Mouse (Mus musculus) cerebellum, postnatal 14 days (tissue): ENCODE data around the gene Mylk.
A peak's percentile ranks its signal among the peaks of the same experiment; 100 is the strongest.

Source experiments
- DNase-seq, 2 experiments: peaks; one replicate each; pipeline ENCODE4 v3.0.0; 2021; ENCODE audit warnings: mixed read lengths in 2 of 2

The Mylk gene

GRCm38 (mm10) chr16:34952254-34952653, 207.2 kb downstream of the Mylk start:
- DNase-seq: no peak

DNA sequence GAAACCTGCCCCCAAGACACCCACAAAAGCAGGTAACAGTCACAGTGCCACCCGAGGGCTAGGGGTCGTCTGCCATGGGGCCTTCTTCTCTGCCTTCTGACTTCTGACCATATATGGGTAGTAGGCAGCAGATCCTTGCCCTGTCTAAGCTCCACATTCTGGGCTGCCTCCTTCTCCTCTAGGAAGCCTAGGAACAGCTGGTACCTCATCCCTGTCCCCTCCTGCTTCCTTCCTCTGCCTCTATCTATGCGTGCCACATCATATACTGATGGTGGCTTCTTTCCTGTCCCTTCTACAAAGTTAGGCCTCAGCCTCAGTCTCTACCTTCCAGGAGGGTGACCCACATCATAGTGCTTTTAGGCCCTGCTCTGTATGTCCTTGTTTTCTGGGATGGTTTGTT, 207.8 kb downstream of the Mylk start:
- no peak for DNase-seq

DNA sequence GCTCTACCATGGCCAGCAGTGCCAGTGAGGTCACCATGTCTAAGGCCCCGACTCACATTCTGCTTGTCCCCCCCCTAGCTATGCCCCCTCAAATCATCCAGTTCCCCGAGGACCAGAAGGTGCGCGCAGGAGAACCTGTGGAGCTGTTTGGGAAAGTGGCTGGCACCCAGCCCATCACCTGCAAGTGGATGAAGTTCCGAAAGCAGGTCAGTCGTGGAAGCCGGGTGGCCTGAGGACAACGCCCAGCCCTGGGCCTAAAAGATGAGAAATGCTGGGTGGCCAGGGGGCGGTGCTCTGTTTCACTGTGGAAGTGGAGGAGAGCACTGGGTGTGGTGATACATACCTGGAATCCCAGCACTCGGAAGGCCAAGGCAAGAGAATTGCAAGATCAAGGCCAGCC, 208.5 kb downstream of the Mylk start:
- DNase-seq: no peak

GRCm38 (mm10) chr16:34957487-34958230, 212.6 kb downstream of the Mylk start:
- DNase-seq: no peak

DNA sequence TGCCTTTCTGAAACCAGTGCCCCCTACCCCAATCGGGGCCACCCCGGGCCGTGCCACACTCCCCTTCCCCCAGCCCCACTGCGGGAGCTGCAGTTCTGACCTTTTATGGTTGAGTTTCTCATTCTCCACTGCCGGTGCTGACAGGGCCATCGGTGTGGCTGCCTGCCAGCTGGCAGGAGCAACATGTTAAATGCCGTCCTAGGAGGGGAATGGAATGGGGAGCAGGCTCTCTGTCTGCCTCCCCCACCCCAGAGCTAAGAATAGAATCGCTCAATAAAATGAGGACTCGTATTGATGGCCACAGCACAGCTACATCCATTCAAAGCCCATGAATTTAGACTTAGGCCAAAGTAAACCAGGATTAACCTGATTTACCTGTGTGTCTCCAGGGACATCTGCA, 213.7 kb downstream of the Mylk start:
- peak; percentile 67 to 71 for DNase-seq

GRCm38 (mm10) chr16:34959261-34959660, 214.3 kb downstream of the Mylk start:
- no peak for DNase-seq

- no peak for DNase-seq
These were observed 215.2 kb downstream of the Mylk start for GRCm38 (mm10) chr16:34960243-34960642.

DNA sequence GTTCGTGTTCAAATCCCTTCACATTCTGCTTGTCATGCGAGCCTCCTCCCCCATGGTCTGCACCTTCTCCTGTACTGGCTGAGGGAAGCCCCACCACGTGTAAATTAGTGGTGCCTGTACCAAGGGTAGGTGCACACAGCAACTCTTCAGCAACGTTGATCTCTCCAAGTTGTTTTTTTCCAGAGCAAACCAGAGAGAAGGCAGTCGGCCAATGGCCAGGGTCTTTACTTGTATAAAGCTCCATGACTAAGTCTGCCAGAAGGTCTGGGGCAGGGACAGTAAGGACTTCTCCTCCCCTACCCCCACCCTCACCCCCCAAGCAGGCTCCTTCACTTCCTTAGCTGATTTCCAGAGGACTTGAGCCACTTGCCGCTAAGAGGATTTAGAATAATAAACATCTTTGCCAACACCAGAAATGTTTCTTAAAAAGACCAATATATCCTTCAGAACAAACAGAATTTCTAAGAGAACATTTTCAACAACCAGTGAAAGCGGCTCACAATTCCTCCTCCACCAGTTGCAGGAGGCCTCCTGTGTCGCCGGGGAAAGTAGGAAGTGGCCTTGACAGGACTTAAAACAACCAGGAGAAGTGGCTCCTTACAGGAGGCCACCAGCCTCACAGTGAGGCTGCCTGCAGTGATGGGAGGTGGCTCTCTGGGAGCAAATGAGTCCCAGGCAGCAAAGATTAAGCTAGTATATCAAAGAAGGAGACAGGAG, 216.0 kb downstream of the Mylk start:
- DNase-seq: no peak

- DNase-seq: no peak
These were observed 217.3 kb downstream of the Mylk start for GRCm38 (mm10) chr16:34962322-34962721.

- DNase-seq: no peak
These were observed 218.0 kb downstream of the Mylk start for GRCm38 (mm10) chr16:34963008-34963407.

- DNase-seq: no peak
These were observed 221.6 kb downstream of the Mylk start for GRCm38 (mm10) chr16:34966620-34967081.

DNA sequence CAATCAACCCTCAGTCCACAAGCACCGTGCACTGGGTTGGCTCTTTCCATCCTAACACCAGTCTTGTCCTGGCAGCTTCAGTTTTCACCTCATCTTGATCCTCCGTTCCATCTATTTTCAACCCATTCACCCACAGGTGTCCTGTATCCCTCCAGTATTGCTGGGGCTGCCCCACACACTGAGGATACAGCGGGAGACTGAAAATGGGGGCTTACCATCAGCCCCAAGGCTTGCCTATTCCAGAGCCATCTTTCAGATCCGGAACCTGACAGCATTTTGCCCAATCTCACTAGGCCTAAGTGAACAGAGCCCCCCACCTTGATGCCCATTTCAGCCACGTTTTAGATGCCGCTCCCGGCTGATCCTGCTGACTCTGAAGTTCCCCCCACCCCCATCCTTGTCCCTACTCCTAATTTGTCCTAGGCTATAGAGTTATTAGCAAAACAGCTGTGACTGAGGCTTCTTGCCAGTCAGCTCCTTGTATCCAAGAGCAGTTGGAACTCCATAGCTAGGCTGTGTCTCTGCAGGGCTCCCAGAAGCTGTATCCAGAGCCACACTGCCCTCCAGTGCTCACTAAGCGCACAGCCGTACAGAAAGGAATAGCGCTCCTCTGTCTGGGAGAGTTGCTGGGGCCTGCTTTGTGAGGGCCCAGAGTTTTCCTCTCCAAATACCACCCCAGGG, 222.2 kb downstream of the Mylk start:
- DNase-seq: peak; percentile 79 to 84

GRCm38 (mm10) chr16:34968181-34968580, 223.2 kb downstream of the Mylk start:
- DNase-seq: peak; percentile 62 to 66

DNA sequence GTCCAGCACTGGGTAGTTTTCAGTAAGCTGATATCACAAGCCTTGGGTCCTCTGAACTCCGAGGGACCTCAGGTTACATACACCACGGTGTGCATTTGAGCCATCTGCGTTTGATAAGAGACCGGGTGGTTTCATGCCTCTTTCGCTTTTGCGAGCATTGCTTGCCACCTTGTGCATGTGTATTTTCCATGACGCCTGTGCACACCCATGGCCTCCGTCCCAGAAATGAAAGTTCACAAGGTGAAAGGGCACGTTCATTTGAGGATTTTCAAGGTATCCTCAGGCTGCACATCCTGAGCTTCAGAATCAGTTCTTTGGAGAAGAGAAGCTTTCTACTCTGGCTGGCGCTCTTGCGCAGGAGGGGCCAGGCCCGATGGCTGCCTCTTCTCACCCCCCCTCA, 227.5 kb downstream of the Mylk start:
- DNase-seq: no peak

DNA sequence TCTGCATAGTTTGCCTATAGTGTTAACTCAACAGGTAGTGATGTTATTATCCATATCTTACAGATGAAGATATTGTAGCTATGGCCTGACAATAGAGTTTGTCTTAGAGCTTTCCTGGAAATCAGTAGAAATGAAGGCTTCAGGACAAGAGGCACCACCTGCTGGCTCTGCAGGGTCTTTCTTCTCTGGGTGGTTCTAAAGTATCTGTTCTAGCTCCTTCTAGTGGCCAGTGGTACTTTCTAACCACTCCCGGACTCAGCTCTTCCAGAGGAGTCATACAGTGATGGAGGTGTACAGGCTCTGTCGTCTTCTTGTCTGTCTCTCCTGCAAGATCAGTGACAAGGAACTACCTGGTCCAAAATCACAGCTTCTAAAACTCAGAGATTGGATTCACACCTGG, 230.5 kb downstream of the Mylk start:
- DNase-seq: no peak

GRCm38 (mm10) chr16:34976630-34977029, 231.6 kb downstream of the Mylk start:
- peak in 1 of 2 experiments; percentile 50 for DNase-seq

- DNase-seq: no peak
These were observed 233.0 kb downstream of the Mylk start for GRCm38 (mm10) chr16:34978018-34978417.

DNA sequence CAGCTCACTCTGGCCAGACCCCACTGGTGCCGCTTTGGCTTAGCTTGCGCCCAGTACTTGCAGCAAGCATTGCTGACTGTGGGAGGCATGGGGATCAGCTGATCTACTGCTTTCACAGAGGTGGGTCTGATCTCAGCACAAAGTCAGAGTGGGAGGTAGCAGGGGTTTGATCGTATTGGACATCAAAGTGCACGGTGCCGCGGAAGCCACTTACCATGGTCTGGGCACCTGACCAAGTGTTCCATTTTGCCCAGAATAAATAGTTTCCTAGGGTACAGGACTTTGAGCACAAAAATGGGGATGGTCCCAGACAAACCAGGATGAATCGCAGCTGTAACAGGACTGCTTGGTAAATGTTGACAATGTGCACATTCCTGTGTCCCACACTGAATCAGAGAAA, 236.0 kb downstream of the Mylk start:
- no peak for DNase-seq

DNA sequence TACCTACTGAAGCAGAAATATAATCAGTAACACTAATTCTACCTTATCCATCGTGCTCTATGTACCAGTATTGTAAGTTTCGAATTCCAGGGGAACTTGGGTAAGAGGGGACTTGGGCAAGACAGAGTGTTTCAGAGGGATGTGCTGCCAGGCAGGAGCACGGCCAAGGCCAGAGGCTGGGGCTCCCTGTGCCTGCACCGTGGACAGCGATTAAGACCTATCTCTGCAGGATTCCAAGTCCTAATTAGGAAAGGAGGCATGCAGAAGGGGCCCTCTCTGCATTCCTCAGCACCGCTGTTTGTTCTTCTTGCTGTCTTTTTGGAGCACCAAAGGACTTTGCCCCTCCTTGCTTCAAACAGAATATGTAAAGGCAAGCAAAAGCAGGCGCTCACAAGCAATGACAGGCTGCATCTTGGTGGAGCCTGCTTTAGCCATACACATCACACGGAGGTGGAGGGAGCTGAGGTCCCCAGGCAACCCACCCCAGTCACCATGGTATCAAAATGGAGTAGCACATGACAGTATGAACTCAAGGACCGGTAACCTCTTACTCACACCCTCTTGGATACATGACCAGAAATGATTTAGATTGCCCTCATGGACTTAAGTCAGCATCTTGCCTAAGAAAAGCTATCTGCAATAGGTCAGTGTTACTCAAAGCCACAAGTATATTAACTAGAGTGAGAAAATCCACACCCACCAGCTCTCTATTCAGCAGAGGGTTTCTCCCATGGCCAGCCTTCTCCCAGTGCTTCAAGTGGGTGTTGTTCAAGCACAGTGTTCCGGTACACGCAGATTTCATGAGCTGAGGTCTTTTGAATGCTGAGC, 239.4 kb downstream of the Mylk start:
- no peak for DNase-seq

GRCm38 (mm10) chr16:34985031-34985346, 240.0 kb downstream of the Mylk start:
- DNase-seq: no peak

- no peak for DNase-seq
These were observed 241.3 kb downstream of the Mylk start for GRCm38 (mm10) chr16:34986211-34986825.

DNA sequence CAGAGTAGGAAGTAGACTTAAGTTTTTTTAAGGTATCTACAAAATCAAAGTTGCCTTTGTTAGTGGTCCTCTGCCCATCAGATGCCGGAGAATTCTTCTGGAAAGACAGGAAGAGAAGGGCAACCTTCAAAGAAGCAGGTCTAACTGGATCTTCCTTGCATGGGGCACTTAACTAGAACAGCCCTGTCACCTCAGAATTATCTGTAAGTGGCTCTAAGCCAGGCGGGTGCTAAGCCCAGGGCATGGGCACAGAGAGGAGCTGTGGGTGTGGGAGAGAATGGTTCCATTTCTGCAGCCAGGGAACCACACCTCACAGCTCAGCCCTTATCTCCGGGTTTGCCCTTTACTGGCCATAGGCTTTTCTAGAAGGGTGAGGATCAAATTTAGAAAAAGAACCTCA, 246.4 kb downstream of the Mylk start:
- DNase-seq: no peak

GRCm38 (mm10) chr16:34992854-34993253, 247.8 kb downstream of the Mylk start:
- no peak for DNase-seq
